Mouse (Mus musculus) left cerebral cortex, adult 8-10 months (tissue): Measurements from ENCODE around the gene Gm9112. TPM values are rescaled to one million over a fixed set of nuclear protein-coding genes. Genes with fewer than 3 reads are reported as not detected.
A peak's percentile ranks its signal among the peaks of the same experiment; 100 is the strongest.
"Not testable (repeated sequence)": the region's sequence is repeated elsewhere in the genome, so short reads cannot be mapped to it uniquely, and the experiment has no call there.

Experiments used
- DNase-seq, 2 experiments: peaks; one replicate each; pipeline ENCODE4 v3.0.0; 2022; ENCODE audit warnings: low spot score in 2 of 2
- total RNA-seq, 4 experiments: library from RNA; stranded (reverse); gene quantifications; 2 replicates each; pipeline ENCODE4 v1.2.4; 2022

Gene Gm9112
- total RNA-seq: not detected

- DNase-seq: not testable (repeated sequence)
Measured at GRCm38 (mm10) chrX:102707535-102707934, at the start of gene Gm9112, which contains the start of gene Dmrtc1b. Gm9112 (minus strand) TSS chrX:102707635. Dmrtc1b (plus strand) TSS chrX:102707865.

- DNase-seq: not testable (repeated sequence)
Measured at GRCm38 (mm10) chrX:102724226-102724625, 16.8 kb upstream of the Gm9112 start.

GRCm38 (mm10) chrX:102700636-102701035, 6.8 kb downstream of the Gm9112 start:
- DNase-seq: not testable (repeated sequence)

GRCm38 (mm10) chrX:102689252-102689651, 18.2 kb downstream of the Gm9112 start:
- peak in 1 of 2 experiments; percentile 2 for DNase-seq

GRCm38 (mm10) chrX:102686872-102687271, 20.6 kb downstream of the Gm9112 start, which contains the start of gene Gm3880:
Gm3880 (minus strand) TSS chrX:102686972.
- DNase-seq: not testable (repeated sequence)

GRCm38 (mm10) chrX:102684706-102685105, 22.7 kb downstream of the Gm9112 start:
- not testable (repeated sequence) for DNase-seq

- no peak for DNase-seq
Measured at GRCm38 (mm10) chrX:102666641-102667040, 40.8 kb downstream of the Gm9112 start.

GRCm38 (mm10) chrX:102660712-102661111, 46.7 kb downstream of the Gm9112 start:
- DNase-seq: no peak

Other genes with a start within 250 kb of the Gm9112 start
- gene Hdac8, start 202.3 kb downstream of the Gm9112 start, total RNA-seq: 10 to 100 TPM; 14.0 to 17.1 (median 15.5) TPM
- gene Phka1, start 63.4 kb downstream of the Gm9112 start, total RNA-seq: 10 to 100 TPM; 16.6 to 21.2 (median 17.7) TPM
- not detected for gene Gm3880, start 20.7 kb downstream of the Gm9112 start, total RNA-seq
- not detected for gene Dmrtc1b, start 230 bp upstream of the Gm9112 start, total RNA-seq
- gene Dmrtc1c1, start 95.3 kb upstream of the Gm9112 start, total RNA-seq: not detected
- gene Dmrtc1c2, start 147.0 kb upstream of the Gm9112 start, total RNA-seq: not detected
- not detected for gene 1700031F05Rik, start 160.3 kb upstream of the Gm9112 start, total RNA-seq
- 10 to 100 TPM in 1 of 4 experiments, 1 to 10 TPM in 3; 7.8 to 10.1 (median 9.0) TPM for gene Dmrtc1a, start 201.1 kb upstream of the Gm9112 start, total RNA-seq
- gene 1700011M02Rik, start 201.3 kb upstream of the Gm9112 start, total RNA-seq: not detected
- not detected for gene 1700018G05Rik, start 220.7 kb upstream of the Gm9112 start, total RNA-seq